ENCODE assay signal across 8 mouse cellular contexts in the genomic region with DNA sequence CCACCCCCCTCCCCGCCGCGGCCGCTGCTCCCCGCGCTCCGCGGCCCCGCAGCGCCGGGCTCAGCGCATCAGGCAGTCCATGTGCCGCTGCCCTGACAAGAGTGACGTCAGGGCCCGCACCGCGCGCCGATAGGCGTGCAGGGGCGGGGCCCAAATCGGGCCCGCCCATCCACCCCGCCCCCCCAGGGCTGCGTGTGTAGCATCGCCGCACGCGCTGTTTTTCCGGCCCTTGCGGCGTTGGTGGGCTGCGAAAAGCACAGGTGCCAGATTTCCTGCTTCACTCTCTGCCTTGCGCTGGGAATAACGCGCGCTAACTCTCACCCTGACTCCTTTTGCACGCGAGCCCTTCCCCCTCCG. TPM values are rescaled to one million over a fixed set of nuclear protein-coding genes. Genes with fewer than 3 reads are reported as not detected.
DNase-seq lines count a peak whose midpoint lies in the region; ATAC-seq and TF ChIP-seq lines count a peak whose summit lies in the region.

A gene (minus strand): TSS at position 79 of the 357 bp plus-strand sequence.

- 0% methylated on average over 31 of the region's 40 CpGs for WGBS in hindbrain, embryonic 16.5 days

- peak within 1 kb of the TSS; percentile 78 for H3K27ac ChIP-seq in gastrocnemius, adult 2 months
- H3K27ac ChIP-seq in hindbrain, embryonic 16.5 days (ENCODE audit: low read depth, low read length), result no peak within 1 kb of the TSS

- TF ChIP-seq CTCF in gastrocnemius, adult 2 months (IDR thresholded peaks at IDR 0.05), result peak; percentile 4; the same call in 1 of the 2 replicates

- peak within 1 kb of the TSS; percentile 96 for H3K4me2 ChIP-seq in hindbrain, embryonic 16.5 days (ENCODE audit: low read length)

- peak within 1 kb of the TSS; percentile 77 for H3K4me3 ChIP-seq in gastrocnemius, adult 2 months
- H3K4me3 ChIP-seq in hindbrain, embryonic 16.5 days (ENCODE audit: low read length), result peak within 1 kb of the TSS; percentile 58

- ATAC-seq in hindbrain, embryonic 16.5 days, result peak; percentile 99

- H3K9ac ChIP-seq in hindbrain, embryonic 16.5 days (ENCODE audit: low read depth, low read length), result peak within 1 kb of the TSS; percentile 63

- H3K4me1 ChIP-seq in hindbrain, embryonic 16.5 days (ENCODE audit: control insufficient read depth, insufficient read depth, low read depth, low read length), result peaks cover 4% of the 10 kb centered on the region

- DNase-seq in WW6 (ENCODE audit: low read depth, low spot score), result peak; percentile 85
- DNase-seq in cerebellum, postnatal 4 days (ENCODE audit: low spot score in 2 of 2), result peak; percentile 84 to 93
- peak; percentile 93 for DNase-seq in gastrocnemius, adult 2 months
- DNase-seq in left cerebral cortex, adult 11 months (ENCODE audit: low spot score), result peak; percentile 92
- DNase-seq in lung, postnatal 36 days, result peak; percentile 91
- DNase-seq in retina, embryonic 14.5 days (ENCODE audit: low spot score), result peak; percentile 96
- DNase-seq in thymus, postnatal 36 days, result peak; percentile 78 to 86

- peaks cover 12% of the 10 kb centered on the region for H3K27me3 ChIP-seq in hindbrain, embryonic 16.5 days (replicated peaks; ENCODE audit: control insufficient read depth, insufficient read depth, low read length)

- intact Hi-C loops in gastrocnemius, adult 2 months (cut with DNase I), result loop anchor here (1.0 to 2.0 kb wide), 3 partner anchors 28 to 74 kb away; no protein-coding TSS in a partner anchor

- H3K9me3 ChIP-seq in hindbrain, embryonic 16.5 days (ENCODE audit: control insufficient read depth, low read length), result no peaks in the 10 kb centered on the region

- no peaks in the 10 kb centered on the region for H3K36me3 ChIP-seq in hindbrain, embryonic 16.5 days (ENCODE audit: control insufficient read depth, insufficient read depth, low read length)

RNA-seq across cellular contexts. Expression of the gene that starts here (rescaled TPM):
- total RNA-seq in gastrocnemius, adult 2 months (2021), result 1 to 10 TPM; 3.7 to 8.3 TPM
- polyA plus RNA-seq in hindbrain, embryonic 16.5 days (2015; fragmentation: Nextera tagmentation; extraction: Ambion mirVana), result 5.5 and 7.1 TPM in 2 replicates
